Mouse (Mus musculus) left cerebral cortex, postnatal 36 days (tissue): Measurements from ENCODE around the gene Cdk5rap2. TPM values are rescaled to one million over a fixed set of nuclear protein-coding genes. Genes with fewer than 3 reads are reported as not detected.
A peak's percentile ranks its signal among the peaks of the same experiment; 100 is the strongest.

Source experiments
- DNase-seq, 2 experiments: peaks; one replicate each; pipeline ENCODE4 v3.0.0; 2021 to 2022; ENCODE audit warnings: low spot score in 2 of 2, mixed read lengths in 1 of 2
- intact Hi-C: fragments of 180-260 bp; cut with DNase I; formaldehyde crosslinking; loops from one replicate; pipeline ENCODE4 v1.15.1; 2025
- total RNA-seq, 2 experiments: library from RNA; stranded (reverse); gene quantifications; 2 replicates each; pipeline ENCODE4 v1.2.3; 2021

Gene Cdk5rap2
- total RNA-seq: 10 to 100 TPM in 1 of 2 experiments, 1 to 10 TPM in 1; 6.8 to 10.0 TPM

DNA sequence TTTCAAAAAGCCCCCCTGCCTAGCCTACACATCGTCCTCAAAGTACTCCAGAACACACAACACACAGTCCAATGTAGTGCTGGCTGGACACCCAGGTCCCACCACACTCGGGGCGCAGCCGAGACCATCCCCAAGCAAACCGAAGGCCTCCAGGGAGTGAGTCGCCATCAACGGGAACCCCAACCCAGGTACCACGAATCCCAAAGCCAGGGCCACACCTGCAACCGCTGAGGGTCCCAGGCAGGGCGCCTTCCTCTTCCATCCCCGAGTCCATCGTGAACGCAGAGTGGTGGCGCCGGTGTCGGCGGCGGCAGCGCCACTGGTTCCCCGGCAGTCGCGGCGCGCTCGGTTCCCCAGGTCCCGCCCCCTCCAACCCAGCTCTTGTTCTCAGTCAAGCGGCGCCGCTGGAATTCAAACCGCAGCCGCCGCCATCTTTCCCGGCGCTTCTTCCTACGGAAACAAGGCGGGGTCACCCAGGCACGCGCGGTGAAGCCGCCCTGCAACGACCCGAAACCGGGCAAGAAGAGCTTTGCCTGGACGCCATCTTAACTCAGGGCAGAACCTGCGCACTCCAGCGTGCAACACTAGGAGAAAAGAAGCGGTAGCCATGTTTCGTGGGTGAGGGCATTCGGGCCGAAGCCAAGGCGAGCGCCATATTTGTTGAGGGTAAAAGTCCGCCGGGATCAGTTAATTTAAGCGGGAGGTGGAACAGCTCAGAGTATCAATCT lies at the start of gene Cdk5rap2:
Gene Cdk5rap2, minus strand, starts transcription at position 450 of the 728 bp plus-strand sequence.
- intact Hi-C loops: no loop called here
- peak; percentile 97 for DNase-seq

DNA sequence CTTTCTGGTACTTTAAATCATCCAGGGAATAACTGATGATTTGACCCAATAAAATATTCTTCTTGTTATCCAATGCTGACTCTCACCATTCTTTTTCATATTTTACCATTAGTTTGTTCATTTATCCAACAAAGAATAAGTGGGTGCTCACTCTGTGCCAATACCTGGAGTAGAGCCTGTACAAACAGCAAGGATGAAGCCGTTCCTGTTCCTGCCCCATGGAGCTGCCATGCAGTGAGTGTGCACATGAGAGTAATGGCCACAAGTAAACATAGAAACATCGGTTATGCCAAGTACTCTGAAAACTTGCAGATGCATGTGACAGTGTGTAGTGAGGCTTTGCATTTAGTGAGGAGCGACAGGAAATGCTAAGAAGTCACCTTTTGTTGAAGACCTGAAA lies 41.9 kb upstream of the Cdk5rap2 start:
- DNase-seq: no peak

DNA sequence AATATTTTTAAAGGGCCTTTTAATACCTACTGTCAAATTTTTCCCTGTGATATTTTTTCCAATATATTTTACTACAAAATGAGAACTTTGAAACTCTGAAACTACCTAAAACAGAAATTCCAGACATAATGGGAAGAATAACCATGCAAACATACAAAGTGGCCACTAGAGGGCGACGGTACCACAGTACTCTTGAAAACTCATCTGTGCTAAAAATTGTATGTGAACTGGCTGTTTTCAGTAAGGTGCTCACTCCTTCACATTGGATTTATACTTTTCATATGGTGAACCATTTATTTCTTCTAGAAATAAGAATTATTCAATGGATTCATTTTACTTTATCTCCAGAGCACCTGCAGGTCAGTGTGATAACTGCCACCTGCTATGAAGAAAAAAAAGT lies 41.5 kb upstream of the Cdk5rap2 start:
- peak; percentile 12 to 28 for DNase-seq
- intact Hi-C loops: loop anchor here (1.0 to 5.0 kb wide), 3 partner anchors 81 to 151 kb away; partner anchors contain the start of gene Megf9

More for the DNA sequence above, 41.9 kb upstream of the Cdk5rap2 start:
- intact Hi-C loops: loop anchor here (5.0 kb wide), 2 partner anchors 80 to 150 kb away; partner anchors contain the start of gene Megf9

DNA sequence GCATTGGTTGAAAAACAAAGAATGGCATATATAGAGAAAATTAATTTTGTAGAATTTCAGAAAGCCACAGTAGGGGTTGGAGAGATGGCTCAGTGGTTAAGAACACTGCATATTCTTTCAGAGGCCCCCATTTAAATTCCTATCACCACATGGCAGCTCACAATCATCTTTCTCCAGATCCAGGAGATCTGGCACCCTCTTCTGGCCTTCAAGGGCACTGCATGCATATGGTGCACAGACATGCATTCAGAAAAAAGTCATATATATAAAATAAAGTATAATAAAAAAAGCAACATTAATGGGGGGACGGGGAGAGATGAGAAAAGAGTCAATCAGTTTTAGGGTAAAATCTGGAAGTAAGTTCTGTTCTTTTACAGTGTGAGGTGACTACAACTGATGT lies 39.4 kb upstream of the Cdk5rap2 start:
- intact Hi-C loops: loop anchor here (5.0 kb wide), 2 partner anchors 83 to 153 kb away; partner anchors contain the start of gene Megf9
- no peak for DNase-seq

DNA sequence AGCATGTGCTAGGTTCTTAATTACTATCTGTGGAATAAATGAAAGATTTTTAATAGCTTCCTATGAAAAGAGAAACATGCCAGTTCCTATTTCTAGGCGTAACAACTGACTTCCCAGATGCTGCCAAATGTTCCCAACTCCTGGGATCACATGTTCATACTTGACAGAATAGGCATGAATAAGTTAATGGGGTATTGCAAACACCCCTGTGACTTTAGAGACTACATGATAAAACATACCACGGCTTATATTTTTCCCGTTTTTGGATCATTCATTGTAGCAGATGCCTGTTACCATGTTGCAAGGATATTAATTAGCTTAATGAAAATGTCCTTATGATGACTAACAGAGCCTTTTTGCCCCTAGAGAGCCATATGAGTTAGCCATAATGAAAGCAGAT lies 36.5 kb upstream of the Cdk5rap2 start:
- intact Hi-C loops: no loop called here
- no peak for DNase-seq

DNA sequence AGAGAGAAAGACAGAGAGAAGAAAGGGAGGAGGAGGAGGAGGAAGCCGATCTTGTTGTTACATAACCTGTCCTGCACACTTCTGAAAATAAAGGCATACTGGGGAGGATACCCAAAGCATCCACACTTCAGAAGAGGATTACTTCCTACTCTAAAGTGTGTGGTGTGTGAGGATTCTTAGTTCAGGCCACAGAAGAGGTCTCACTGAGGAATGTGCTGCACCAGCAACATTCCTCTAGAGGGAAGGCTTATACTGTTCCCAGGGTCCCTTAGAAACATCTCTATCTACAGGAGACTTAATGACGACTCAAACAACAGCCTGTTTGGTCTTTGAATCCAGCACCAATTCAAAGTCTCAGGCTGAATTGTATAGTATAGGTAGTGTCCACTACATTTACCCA lies 10.0 kb upstream of the Cdk5rap2 start:
- intact Hi-C loops: no loop called here

DNA sequence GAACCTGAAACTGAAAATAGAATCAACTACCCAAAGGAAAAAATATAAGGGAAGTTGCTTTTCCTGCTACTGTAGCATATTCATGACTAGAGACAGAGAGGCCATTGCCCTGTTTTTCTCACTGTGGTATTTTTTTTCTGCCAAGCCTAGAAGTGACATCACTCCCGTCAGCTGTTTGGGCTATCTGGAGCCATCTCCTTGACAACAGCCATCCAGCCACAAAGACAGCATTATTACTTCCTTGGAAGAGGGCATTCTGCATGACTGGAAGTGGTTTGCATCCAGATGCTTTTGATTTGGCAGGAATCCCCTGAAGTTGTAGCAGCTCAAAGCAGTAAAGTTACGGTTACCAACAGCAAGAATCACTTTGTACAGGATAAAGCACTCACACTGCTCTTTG lies 1.9 kb upstream of the Cdk5rap2 start:
- DNase-seq: no peak

More for the DNA sequence above, 10.0 kb upstream of the Cdk5rap2 start:
- DNase-seq: no peak

DNA sequence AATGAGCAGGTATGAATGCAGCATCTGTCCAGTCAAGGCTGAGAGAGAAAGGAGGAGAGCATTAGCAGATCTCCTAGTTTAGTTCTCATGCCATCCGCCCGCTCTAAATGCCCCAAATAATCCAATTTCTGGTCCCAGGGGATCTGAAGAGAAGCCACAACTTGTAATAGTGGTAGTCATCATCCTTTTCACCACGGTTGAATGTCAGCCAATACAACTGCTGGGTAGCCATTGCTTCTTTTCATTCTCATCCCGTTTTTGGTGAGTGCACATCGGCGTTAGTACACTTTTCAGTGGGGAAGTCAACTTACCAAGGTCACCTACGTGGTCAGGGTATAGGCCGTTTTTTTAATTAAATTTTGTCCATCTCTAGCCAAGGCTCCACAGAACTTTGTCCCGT lies 787 bp downstream of the Cdk5rap2 start:
- no peak for DNase-seq
- intact Hi-C loops: no loop called here

More for the DNA sequence above, 1.9 kb upstream of the Cdk5rap2 start:
- intact Hi-C loops: no loop called here

DNA sequence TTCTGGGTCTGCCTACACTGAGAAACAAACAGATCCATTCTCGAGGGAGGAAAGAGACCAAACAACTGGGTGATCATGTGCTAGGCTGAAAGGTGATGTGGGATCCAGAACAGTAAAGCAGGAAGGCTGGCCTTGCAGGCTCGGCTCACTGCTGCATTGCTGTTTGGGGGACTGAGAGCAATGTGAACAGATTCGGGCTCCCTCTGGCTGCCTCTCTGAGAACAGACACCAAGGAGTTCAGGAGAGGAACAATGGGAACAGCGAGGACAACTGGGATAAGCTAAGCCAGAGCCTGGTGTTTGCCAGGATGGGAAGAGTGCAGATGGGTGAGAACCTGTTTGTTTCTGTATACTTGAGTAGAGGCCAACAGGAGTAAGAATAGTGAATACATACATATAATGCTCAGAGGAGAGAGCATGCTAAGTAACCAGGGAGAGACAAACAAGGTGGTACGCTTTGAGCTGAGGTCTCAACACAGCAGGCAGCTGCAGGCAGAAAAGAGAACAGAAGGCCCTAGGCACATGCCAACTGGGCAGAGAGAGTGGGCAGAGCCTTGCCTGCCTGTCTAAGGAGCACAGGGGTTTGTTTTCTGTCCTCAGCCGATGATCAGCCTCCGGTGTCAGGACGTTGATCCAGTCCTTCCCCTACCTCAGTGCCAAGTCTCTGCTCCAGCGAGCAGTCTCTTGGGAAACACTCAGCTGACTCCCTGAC lies 8.0 kb downstream of the Cdk5rap2 start:
- DNase-seq: peak; percentile 62 to 70
- intact Hi-C loops: no loop called here

DNA sequence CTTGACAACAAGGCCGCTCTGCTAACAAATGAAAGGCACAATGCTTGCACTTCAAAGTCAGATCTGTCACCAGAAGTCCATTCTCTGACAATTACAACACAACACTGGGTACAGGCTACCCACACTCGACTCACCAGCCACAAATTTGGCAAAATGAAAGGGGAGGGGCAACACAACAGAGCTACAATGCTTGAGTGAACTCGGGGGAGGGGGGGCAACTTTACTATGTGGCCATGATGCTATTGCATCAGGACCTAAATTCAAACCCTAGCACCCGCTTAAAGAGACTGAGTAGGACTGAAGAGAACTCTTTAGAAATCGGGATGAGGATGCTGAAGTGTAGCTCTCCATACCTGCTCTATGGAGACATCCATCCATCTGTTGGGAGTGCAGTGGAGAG lies 10.8 kb downstream of the Cdk5rap2 start:
- DNase-seq: no peak
- intact Hi-C loops: no loop called here

DNA sequence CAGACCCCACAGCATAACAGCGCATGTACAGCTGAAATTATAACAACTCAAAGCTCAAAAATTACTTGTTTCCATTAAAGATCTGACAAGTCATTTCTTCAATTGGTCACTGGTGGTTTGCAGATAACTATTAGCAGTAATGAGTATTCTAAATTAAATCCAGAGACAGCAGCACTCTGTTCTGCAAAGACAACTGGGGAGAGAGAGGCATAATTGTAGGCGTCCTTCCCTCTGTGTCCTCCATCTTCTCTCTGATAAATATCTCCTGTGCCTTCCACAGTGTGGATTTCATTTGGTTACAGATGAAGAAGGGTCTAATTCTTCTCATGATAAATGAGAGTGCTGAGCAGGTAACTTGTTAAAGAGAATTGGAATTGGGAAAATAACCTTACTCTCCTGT lies 11.2 kb downstream of the Cdk5rap2 start:
- DNase-seq: no peak
- intact Hi-C loops: no loop called here

DNA sequence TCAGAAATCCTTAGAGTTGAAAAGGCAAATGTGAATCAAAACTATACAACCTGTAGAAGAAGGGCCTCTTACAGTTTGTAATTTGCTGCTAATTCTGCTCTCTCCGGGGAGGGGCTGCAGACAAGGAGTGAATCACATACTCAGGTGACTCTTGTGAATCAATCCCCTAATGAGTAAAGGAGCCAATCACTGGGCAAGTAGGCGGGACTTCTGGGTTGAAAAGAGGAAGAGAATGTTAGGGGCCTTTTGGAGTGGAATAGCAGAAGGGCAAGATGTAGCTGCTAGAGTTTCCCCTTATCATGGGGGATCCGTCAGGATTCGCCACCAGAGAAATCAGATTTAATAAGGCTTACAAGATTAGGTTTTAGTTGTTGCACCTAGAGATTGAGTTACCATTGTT lies 12.2 kb downstream of the Cdk5rap2 start:
- no peak for DNase-seq

DNA sequence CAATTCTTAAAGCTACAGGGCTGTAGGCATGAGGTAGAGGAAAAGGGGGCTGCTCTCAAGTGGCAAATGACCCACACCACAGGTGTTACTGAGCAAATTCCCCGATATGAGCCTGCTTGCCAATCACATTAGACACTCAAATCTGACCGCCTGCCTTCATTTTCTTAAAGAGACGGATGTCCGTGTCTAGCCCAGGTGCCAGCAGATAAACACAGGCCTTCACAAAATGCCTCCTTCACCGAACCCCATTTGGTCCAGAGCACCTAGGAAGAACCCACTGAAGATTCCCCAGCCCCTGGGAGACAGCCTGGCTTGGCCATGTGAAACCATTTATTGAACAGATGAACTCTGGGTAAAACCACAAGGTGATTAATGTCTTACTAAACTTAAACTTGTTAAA lies 13.5 kb downstream of the Cdk5rap2 start:
- intact Hi-C loops: no loop called here
- no peak for DNase-seq

More for the DNA sequence above, 12.2 kb downstream of the Cdk5rap2 start:
- intact Hi-C loops: no loop called here

DNA sequence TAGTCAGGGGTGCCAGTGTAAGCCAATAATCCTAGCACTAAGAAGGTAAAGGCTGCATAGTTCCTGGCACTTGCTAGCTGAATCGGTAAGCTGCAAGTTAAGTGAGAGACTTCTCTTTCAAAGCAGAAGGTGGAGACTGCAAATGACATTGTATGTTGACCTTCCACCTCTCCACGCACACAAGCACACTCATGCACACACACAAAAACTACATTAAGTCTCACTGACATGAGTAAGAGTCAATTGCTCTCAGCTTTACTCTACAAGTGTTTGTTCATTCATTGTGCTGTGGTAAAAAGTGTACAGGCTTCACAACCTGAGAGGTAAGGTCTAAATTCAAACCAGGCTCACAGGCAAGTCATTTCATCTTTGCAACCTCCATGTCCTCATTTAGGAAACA lies 15.5 kb downstream of the Cdk5rap2 start:
- intact Hi-C loops: no loop called here
- no peak for DNase-seq

DNA sequence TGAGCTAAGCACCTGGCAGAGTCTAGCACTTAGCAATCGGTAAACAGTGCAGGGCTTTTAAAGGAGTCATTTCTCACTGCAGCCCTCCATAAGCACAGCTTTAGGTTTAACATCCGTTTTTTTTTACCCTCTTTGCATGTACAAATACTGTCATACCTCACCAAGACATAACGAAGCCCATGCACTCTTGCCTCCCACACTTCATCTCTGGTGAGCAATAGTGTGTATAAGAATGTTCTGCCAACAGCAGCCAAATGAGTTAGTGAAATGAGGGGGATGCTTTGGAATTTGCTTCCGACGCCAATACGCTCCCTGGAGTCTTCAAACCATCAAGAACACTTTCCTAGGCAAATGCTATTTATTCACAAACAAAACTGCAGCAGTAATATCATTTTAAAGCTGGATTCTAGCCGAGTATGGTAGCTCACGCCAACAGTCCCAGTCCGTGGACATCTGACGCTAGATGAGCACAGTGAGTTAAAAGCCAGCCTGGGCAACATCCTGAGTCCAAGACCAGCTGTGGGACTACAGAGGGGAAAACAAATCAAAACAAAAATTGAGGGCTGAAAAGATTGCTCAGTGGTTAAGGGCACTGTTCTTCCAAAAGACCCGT lies 18.4 kb downstream of the Cdk5rap2 start:
- intact Hi-C loops: no loop called here
- peak; percentile 20 to 21 for DNase-seq

DNA sequence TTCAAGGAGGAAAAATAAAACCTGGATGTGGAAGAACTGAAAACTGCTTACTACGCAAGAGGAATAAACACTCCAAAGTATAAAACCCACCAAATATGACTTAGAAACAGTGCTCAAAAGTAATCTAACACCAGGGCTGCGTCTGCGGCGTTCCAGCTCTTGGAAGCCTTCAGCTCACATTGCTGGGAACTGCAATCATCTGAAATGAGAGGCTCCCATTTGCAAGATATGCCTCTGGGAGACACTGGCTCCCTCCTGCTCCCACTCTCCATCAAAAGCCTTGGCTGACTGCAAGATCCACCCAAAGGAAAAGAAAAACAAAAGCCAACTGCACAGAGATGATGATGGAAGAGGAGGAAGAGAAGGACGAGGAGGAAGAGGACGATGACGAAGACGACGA lies 19.2 kb downstream of the Cdk5rap2 start:
- no peak for DNase-seq

DNA sequence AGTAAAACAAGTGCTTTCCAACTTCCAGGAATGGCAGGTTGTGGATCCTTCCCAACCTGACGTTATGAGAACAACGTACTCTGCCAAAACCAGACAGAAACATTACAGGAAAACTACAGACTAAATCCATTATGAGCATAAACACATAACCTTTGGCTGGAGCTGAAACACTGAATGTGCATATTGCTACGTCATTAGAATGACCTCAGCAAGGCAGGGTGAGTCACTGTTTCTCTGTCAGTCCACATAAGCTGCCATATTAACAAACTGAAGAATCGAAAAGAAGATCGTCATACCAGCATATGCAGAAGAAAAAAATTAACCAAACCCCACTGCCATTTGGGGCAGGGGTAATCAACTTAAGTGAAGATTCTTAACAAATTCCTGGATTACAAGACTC lies 24.0 kb downstream of the Cdk5rap2 start:
- DNase-seq: no peak
- intact Hi-C loops: no loop called here

More for the DNA sequence above, 19.2 kb downstream of the Cdk5rap2 start:
- intact Hi-C loops: no loop called here

DNA sequence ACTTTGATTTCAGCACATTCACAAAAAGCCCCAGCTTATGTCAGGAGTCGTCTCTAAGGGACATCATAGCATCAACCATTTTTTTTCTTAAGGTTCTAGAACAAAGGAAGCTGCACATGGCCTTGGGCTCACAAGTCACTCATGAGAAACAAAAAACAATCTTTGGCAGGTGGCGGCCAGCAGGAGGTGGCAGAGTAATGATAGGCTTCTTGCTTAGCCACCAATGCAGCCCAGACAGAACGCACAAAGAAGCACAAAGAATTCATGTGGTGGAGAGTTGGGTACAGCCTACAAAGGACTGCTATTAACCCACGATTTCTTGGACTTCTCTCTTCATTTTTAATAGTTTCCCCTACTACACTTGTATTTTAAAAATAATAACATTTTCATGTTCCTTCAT lies 32.9 kb downstream of the Cdk5rap2 start:
- intact Hi-C loops: no loop called here

DNA sequence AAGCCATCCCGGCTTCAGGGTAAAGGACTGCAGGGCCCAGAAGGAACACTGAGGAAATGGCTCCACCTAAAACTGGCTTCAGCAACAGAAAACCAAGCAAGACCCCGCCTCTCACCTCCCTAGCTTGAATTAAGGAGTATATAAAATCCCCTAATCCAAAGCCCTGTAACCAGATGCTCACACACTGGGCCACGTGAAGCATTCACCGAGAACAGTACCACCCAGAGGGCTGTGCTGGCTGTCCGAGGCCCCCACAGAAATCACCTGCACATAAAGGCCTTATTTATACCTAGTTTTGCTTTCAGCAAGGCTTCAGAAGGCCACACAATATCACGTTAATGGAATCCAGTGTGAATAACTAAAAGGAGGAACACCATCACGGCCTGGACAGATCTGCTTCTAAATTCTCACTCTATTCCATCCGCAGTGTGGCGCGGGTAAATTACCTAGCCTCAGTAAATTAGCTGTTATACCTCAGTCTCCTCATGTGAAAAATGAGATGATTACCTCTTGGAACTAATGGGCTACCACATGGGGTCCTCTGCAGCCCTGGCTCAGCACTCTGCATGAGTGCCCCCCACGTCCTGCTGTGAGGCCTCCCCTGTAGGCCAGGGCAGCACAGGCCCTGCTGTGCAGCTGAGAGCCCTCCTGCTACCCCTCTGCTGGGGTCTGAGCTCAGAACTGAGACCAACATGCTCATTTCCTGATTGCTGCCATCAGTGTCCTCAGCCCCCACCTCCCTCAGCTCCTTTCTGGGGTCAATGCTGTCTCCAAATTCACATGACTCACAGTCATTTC lies 45.0 kb downstream of the Cdk5rap2 start:
- intact Hi-C loops: no loop called here
- no peak for DNase-seq

More for the DNA sequence above, 32.9 kb downstream of the Cdk5rap2 start:
- DNase-seq: no peak

DNA sequence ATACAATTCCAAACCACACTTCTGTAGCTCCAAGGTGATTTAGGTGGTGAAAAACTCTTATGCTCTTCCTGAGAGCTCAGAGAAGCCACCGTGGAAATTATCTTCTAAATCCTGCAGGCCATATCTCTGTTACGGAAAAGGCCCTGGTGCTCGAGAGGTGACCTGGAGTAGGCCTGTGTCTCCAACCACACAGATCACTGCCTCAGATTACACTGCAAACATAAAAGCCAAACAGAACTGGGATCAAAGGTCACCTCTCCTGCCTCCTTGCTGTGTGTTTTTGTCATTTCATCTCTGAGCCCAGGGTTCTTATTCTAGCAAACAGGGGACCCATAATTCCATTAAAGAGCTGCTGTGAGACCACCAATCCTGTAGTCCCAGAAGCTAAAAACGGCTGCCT lies 48.9 kb downstream of the Cdk5rap2 start:
- intact Hi-C loops: no loop called here
- DNase-seq: no peak
